In the genomic region with DNA sequence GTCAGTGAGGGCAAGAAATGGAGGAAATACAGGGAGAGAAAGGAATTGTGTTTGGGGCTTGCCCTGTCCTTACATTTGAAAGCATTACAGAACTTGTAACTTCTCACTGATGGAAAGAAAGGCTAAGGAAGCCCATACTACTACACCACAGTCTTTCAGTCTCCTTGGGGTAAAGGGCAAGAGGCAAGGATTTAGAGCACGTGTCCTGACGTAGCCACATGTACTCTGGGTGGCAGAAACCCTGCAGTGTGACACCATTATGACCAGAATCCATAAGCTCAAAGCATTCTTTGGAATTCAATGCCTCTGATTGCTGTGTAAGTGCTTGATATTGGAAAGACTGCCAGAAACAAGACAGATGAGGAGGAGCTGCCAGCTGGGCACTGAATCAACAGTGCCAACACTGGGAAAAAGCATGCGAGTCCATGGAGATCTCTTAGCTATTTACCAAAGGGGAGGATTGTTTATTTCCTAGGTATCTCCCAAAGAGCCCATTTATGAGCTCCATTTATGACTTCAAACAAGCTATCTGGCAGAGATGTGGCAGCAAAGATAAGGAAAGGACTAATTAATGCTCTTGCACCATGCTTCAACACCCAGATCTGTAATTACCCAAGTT, we compare ENCODE assay signal across 10 mouse cellular contexts.
DNase-seq lines count a peak whose midpoint lies in the region; ATAC-seq lines count a peak whose summit lies in the region.
"Had no signal": no experiment of that assay in that cellular context is flagged by ENCODE, and none has a peak within 500 bp of the region (broad histone marks: within the 10 kb centered on the region; RNA-seq: fewer than 3 reads in every experiment).

No protein-coding gene starts in this region.

- no peak for ATAC-seq in heart, embryonic 11.5 days (replicated peaks; ENCODE audit: insufficient number of reproducible peaks, low FRiP score, low TSS enrichment)
- peak; percentile 32; the same call in 1 of the 2 replicates for ATAC-seq in neural tube, embryonic 13.5 days (ENCODE audit: low read depth)
- ATAC-seq in neural tube, embryonic 14.5 days (ENCODE audit: low read depth): peak; percentile 81

- no peaks in the 10 kb centered on the region for H3K9me3 ChIP-seq in heart, embryonic 11.5 days (replicated peaks; ENCODE audit: control insufficient read depth, low read length)
- H3K9me3 ChIP-seq in neural tube, embryonic 13.5 days: no peaks in the 10 kb centered on the region
- no peaks in the 10 kb centered on the region for H3K9me3 ChIP-seq in neural tube, embryonic 14.5 days (ENCODE audit: control insufficient read depth, low read length)
- H3K9me3 ChIP-seq: midbrain, embryonic 12.5 days had no signal

- no peaks in the 10 kb centered on the region for H3K36me3 ChIP-seq in heart, embryonic 11.5 days (ENCODE audit: control insufficient read depth, insufficient read depth, low read length)
- H3K36me3 ChIP-seq in neural tube, embryonic 13.5 days: no peaks in the 10 kb centered on the region
- no peaks in the 10 kb centered on the region for H3K36me3 ChIP-seq in neural tube, embryonic 14.5 days (ENCODE audit: control insufficient read depth, insufficient read depth, low read length)
- H3K36me3 ChIP-seq: midbrain, embryonic 12.5 days had no signal

- intact Hi-C loops in heart, postnatal 14 days (cut with DNase I): no loop called here

- H3K9ac ChIP-seq in heart, embryonic 11.5 days (ENCODE audit: low read depth, low read length): no peak overlapping the region
- H3K9ac ChIP-seq in neural tube, embryonic 13.5 days: no peak overlapping the region
- H3K9ac ChIP-seq in neural tube, embryonic 14.5 days (replicated peaks; ENCODE audit: low read depth, low read length): no peak overlapping the region
- H3K9ac ChIP-seq: midbrain, embryonic 12.5 days had no signal

- H3K4me2 ChIP-seq in heart, embryonic 11.5 days: no peak overlapping the region
- no peak overlapping the region for H3K4me2 ChIP-seq in neural tube, embryonic 13.5 days
- no peak overlapping the region for H3K4me2 ChIP-seq in neural tube, embryonic 14.5 days (ENCODE audit: low read depth, low read length)
- H3K4me2 ChIP-seq: midbrain, embryonic 12.5 days had no signal

- peaks cover 3% of the 10 kb centered on the region; the same call in 1 of the 2 replicates for H3K4me1 ChIP-seq in heart, embryonic 11.5 days (ENCODE audit: control insufficient read depth, insufficient read depth, low read length)
- H3K4me1 ChIP-seq in neural tube, embryonic 13.5 days (replicated peaks): no peaks in the 10 kb centered on the region
- H3K4me1 ChIP-seq in neural tube, embryonic 14.5 days (ENCODE audit: control insufficient read depth, insufficient read depth, low read length): no peaks in the 10 kb centered on the region
- H3K4me1 ChIP-seq: midbrain, embryonic 12.5 days had no signal

- no peak overlapping the region for H3K27ac ChIP-seq in heart, embryonic 11.5 days (ENCODE audit: low read depth, low read length)
- no peak overlapping the region for H3K27ac ChIP-seq in neural tube, embryonic 13.5 days (replicated peaks)
- no peak overlapping the region for H3K27ac ChIP-seq in neural tube, embryonic 14.5 days (ENCODE audit: low read depth, low read length)
- H3K27ac ChIP-seq: midbrain, embryonic 12.5 days had no signal

- no peaks in the 10 kb centered on the region for H3K27me3 ChIP-seq in heart, embryonic 11.5 days (ENCODE audit: control insufficient read depth, insufficient read depth, low read length)
- no peaks in the 10 kb centered on the region for H3K27me3 ChIP-seq in neural tube, embryonic 13.5 days
- H3K27me3 ChIP-seq in neural tube, embryonic 14.5 days (ENCODE audit: control insufficient read depth, insufficient read depth, low read length): no peaks in the 10 kb centered on the region
- H3K27me3 ChIP-seq: midbrain, embryonic 12.5 days had no signal

- no peak overlapping the region for H3K4me3 ChIP-seq in heart, embryonic 11.5 days (ENCODE audit: low read depth, low read length)
- no peak overlapping the region for H3K4me3 ChIP-seq in neural tube, embryonic 13.5 days
- no peak overlapping the region for H3K4me3 ChIP-seq in neural tube, embryonic 14.5 days (ENCODE audit: low read depth, low read length)
- H3K4me3 ChIP-seq: midbrain, embryonic 12.5 days had no signal

- DNase-seq in heart, adult 18-20 months: peak; percentile 33 to 41
- no peak for DNase-seq in neural tube, embryonic 10.5 days (ENCODE audit: extremely low spot score, low spot score)
- peak; percentile 5 to 27 for DNase-seq in heart, postnatal 14 days
- no peak for DNase-seq in gastrocnemius, adult 8-10 months (ENCODE audit: low spot score in 2 of 2)
- no peak for DNase-seq in kidney, postnatal 4 days
- DNase-seq: kidney, adult 11 months had no signal

- WGBS in heart, embryonic 11.5 days (ENCODE audit: insufficient replicate concordance): 76% methylated on average over 3 of the region's 3 CpGs
- WGBS in neural tube, embryonic 13.5 days: 46% methylated on average over 3 of the region's 3 CpGs
- WGBS in neural tube, embryonic 14.5 days: 39% methylated on average over 3 of the region's 3 CpGs

Comparison
In these comparisons a context has a peak if more than half of its experiments do, and no peak if none do; other contexts are left out.
1. DNase-seq: peak in heart, adult 18-20 months (2 of 2) and heart, postnatal 14 days (2 of 2); none in neural tube, embryonic 10.5 days (single experiment), gastrocnemius, adult 8-10 months (0 of 2) and kidney, postnatal 4 days (0 of 2).